Mouse (Mus musculus): ENCODE data around the gene Nfix.

Gene Nfix

DNA sequence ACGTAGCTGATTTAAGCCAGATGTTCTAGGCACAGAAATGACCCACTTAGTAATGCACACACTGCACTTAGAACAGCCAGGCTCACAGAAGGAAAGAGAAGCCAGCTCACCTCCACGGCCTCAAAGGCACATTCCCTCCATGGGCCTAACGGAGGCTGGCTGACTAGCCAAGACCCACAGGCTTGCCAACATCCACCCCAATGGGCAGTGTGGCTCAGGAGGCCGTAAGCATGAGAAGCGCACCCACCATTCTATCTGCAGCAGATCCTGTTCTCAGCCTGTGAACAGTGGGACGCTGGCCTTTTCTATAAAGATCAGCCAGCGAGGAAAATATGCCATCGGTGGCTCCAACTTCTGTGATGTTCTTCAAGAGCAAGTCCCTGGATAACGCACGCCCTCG is 83.4 kb downstream of the Nfix start:
- no peak for DNase-seq (ENCODE audit: low read depth, low spot score)

DNA sequence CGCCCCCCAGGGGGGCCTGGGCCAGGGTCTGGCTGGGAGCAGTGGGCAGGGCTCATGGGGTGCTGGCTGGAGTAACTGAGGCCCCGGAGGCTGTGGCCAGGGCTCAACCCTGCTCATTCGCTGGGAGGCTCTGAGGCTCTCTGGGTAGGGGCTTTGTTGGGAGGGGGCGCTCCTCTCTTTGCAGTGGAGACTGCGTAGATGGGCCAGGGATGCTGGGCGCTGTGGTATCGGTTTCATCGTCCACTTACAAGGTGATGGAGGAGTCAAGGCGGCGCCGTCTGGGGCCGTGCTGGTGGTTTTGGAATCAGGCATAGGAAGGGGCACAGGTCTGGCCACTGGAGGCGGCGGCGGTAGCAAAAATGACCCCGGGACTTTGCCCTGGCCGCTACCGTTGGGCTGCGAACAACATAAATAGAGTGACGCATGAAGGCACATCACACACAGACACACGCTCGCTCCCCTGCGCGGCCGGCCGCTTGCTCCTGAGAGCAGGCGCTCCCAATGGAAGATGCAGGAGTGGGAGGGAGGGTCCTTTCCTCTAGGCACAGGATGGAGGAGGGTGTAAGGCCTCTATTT is 84.2 kb downstream of the Nfix start:
- no peak for DNase-seq (ENCODE audit: low read depth, low spot score)

DNA sequence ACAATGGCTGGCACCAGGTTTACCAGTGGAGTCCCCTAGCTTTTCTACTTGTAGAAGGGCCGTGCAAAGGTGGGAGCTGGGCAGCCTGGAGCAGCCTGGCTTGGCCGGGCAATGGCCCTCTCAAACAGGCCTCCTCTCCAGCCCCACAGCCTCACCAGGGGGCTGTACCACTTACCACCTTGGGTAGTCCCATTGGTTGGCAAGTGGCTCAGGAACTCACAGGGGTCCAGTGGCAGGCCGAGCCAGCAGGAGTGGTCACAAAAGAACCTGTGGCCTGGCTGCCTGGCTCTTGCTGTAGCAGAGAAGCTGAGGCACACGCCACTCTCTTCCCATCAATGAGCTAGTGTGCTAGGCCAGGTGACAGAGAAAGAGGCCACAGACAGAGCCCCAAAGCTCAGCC is 86.0 kb downstream of the Nfix start:
- DNase-seq (ENCODE audit: low read depth, low spot score) = no peak

DNA sequence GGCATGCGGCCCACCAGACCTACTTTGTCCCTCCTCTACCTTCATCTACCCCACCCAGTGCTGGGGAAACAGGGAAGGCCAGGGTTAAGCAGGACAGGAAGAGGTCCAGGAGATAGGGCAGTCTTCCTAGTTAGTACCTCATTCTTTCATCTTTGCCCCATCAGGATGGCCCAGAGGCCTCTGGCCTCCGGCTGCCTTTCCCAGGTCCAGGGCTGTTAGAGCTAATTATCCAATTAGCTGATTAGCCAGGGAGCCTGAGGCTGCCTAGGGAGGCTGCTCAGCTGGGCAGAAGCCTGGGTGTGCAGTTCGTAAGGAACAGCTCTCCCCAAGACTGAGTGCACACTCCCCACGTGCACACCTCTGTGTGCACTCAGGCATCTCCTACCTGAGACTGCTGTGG is 86.8 kb downstream of the Nfix start:
- no peak for DNase-seq (ENCODE audit: low read depth, low spot score)

DNA sequence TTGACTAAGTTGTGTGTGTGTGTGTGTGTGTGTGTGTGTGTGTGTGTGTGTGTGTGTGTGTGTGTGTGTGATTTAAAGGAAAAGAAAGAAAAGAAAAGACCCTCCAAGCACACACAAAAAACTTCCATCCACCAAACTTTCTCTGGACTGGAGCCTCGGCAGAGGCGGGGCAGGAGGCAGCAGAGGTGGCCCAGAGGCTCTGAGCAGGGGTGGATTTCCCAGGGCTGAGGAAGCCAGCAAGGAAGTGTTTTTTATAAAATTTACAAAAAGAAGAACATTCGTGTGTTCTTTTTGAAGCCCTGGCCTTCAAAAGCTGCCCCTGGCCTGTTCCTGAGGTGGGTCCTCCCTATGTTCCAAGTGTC is 87.4 kb downstream of the Nfix start:
- no peak for DNase-seq (ENCODE audit: low read depth, low spot score)

DNA sequence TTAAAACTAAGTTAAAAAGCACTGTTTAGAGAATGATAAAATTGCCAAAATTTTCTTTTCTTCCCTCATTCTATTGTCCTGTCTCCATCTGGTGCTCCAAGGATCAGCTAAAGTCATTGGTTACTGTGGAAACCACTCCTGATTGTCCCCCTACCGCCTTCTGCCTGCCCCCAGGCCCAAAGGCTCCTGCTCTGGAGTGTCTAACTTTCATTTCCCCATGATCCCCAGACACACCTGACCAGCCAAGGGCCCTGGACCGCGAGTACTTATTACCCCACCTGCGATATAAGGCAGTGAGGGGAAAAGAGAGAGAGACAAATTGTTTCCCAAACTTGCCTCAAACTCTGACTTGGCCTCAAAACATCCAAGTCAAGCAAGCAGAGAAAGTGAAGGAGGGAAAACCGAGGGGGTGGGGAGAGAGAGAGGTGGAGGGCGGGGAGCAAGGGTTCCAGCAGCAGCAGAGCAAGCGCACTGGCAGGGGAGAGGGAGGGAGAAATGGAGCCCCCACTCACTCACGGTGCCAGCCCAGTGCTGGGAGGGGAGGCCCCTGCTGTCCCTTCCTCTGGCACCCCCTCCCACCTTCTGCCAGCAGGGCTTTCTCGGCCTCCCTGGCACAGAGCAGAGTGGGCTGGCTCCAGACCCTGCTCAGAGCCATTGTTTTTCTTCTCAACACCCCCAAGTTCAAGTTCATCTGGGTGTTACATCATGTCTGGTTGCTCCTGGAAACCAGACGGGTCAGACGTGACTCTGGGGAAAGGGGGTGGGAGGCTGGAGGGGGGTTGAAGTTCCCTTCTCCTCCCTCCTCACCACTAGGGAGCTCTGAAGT is 88.0 kb downstream of the Nfix start:
- DNase-seq (ENCODE audit: low read depth, low spot score) = peak; percentile 91

DNA sequence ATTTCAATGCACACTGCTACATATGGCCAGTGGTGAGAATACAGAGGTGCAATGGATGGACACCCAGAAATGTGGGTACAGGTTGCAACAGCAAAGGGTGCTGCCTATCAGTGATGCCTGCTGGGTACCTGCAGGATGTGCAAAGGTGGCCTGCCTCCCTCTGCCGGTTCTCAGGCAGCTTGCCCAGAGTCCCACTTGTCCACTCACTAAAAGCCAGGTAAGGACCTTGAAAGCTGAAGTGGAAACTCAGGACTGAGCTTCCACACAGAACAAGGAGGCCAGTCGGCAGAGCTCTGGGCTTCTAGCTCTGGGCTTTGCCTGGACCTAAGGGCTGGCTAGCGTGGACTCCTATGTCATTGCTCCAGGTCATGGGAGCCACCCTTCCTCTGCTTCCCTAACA is 88.8 kb downstream of the Nfix start:
- DNase-seq (ENCODE audit: low read depth, low spot score) = no peak

DNA sequence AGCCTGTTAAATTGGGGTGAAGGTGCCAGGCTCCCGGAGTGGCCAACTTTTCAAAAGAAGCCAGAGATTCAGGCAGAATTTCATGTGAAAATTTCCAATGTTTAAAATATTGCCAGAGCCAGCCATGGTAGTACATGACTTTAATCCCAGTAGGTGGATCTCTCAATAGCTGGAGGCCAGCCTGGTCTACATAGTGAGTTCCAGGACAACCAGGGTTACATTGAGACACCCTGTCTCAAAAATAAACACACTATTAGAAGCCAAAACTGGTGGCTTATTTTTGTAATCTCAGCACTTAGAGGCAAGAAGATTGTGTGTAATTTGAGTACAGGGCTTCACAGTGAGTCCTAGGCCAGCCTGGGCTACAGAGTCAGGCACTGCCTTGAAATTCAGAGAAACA is 90.2 kb downstream of the Nfix start:
- no peak for DNase-seq (ENCODE audit: low read depth, low spot score)

DNA sequence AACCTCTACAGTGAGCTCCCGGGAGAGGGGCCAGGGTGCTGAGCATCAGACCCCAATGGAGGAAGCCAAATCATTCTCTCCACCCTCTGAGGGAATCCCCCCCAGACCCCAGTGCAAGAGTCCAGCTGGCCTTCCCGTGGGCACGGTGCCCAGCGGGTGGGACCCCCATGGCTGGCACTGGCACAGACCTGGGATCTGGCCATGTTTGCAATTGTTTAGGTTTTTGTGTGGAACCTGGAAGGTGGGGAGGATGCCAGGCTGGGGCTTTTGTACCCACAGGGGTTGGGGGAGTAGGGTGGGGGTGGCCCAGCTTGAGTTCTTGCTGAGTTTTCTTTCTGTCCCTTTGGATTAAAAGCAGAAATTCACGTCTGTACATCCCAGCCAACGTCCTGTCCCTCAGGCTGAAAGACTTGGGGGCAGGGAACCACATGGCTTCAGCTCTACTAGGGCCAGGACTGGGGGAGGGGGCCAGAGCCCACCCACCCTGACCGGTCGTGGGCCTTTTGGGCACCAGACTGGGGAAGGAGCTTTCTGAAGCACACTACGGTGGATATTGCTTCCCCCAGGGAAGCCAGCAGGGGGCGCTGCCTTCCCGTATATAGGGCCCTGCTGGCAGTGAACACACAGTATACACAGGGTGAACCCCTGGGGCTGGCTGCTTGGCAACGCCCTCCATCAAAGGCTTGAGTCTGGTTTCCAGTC is 91.2 kb downstream of the Nfix start:
- peak; percentile 94 for DNase-seq (ENCODE audit: low read depth, low spot score)

DNA sequence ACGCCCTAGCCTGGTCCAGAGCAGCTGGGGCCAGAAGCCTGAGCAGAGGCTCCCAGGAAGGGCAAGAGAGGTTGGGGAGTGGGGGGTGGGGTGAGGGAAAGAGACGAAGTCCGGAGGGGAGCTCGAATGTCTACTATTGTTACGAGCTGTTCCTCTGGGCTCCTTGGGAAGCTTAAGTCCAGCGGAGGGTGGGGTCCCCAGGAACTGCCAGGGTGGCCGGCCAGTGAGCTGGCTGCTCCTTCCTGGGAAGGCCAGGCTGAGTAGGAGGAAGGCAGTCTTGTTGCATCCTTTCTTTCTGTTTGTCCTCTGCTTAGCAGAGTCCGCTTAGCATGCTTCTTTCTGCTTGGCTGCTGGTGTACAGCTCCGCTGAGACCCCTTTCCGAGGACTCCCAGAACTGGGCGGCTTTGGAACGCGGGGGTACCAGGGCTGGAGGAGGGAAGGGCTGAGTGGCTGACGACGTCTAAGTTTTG is 92.0 kb downstream of the Nfix start:
- DNase-seq (ENCODE audit: low read depth, low spot score) = no peak

DNA sequence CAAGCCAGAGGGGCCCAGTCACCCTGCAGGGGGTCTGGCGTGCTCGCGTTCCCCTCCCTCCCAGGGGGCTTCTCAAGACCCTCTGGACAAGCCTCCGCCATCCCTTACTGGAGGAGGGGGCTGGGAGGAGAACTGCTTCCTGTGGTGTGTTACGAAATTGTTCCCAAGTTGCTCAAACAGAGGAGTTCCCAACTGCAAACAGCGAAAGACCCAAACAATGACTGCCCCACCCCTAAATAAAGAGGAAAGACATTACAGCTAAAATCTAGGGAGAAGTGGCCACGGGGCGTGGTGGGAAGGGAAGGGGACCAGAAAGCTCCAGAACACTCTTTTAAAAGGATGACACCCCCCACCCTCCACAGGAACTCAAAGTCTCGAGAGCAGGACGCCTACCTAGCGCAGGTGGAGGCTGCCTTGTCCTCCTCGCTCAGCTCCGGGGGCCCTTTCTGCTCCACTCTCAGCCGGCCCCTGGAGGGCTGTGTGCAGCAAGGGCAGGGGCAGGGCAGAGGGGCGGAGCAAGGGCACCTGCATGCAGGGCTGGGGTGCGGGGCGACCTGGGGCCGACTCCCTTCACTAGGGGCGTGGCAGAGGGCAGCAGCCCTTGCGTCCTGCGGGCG is 92.8 kb downstream of the Nfix start:
- DNase-seq (ENCODE audit: low read depth, low spot score) = no peak

DNA sequence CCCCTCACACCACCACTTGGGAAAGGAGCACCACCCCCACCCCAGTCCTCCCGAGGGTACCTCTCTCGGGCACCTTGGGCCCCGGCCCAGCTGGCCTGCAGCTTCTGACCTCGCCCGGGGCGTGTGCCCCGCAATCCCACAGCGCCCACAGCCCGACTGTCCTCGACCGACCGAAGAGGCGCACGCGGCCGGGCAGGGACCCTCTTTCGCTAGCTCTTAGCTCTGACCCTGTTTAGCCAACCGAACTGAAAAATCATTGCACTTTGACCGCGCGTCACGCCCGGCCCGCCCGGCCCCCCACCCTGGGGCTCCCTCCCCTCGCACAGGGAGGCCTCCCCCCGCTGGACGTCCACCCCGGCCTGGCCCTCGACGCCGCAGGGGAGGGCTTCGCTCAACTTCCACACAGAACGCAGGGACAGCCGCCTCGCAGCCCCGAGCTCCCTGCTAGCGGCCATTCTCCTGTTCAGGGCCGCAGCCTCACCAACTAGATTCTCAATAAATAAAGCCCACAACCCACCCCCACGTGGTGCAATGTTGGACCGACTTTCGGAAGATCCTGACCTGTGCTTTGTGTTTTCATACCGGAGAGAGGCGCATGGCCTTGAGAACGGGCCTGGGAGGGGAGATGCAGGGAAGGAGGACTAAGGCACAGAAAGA is 93.4 kb downstream of the Nfix start:
- no peak for DNase-seq (ENCODE audit: low read depth, low spot score)

DNA sequence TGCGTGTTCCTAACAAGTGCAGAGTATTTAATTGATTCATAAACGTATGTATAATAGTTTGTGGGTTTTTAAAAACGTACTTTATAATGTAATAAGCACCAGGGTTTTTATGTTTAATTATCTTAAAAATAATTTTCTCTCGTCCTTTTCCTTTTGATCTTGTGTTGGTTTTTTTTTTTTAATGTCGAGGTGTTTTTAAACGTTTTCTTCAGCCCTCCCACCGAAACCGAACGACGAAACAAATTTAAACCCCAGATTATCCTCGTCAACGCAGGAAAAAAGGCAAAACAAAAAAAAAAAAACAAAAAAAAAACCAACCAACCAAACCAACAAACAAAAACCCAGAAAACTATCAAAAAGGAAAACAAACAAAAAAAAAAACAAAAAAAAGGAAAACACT is 94.2 kb downstream of the Nfix start:
- no peak for DNase-seq (ENCODE audit: low read depth, low spot score)

DNA sequence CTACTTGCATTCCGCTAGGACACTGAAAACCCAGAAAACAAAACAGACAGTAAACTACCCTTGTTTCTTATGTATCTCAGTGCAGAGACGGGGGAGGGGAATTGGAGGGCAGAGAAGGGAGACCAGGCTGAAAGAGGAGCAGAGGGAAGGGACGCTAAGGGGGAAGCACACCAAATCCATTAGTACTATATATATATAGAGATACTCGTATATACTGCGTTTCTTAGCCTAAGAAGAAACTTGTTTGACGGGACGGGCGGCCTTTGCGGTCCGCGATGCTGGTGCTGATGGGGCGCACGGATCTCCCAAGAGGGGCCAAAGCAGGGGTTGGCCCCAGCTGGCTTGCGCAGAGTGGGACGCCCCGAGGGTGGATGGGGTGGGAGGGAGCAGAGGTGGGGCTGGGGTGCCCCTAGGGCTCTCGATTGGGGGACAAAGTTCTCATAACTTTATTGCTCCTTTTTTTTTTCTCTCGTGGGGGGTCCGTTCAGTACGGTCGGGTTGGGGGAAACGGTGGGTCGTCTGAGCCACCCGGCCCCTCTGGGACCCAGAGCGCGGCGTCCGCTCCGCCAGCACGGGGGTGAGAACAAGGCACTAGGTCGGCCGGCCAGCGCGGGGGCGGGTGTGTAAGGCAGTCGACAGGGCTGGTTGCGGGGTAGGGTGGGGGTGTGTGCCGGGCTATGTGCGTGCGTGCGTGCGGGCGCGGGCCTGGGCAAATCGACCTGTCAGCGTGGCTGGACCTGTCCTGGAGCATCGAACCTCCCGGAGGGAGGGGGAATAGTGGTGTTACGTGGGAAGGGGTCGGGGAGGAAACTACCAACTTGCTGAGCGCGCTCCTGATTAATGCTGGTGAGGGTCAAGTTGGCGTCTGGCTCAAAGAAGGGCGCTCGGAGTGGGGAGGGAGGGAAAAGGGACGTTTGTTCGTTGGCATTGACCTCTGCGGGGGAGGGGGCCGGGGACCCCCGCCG is 95.0 kb downstream of the Nfix start:
- DNase-seq (ENCODE audit: low read depth, low spot score) = no peak

DNA sequence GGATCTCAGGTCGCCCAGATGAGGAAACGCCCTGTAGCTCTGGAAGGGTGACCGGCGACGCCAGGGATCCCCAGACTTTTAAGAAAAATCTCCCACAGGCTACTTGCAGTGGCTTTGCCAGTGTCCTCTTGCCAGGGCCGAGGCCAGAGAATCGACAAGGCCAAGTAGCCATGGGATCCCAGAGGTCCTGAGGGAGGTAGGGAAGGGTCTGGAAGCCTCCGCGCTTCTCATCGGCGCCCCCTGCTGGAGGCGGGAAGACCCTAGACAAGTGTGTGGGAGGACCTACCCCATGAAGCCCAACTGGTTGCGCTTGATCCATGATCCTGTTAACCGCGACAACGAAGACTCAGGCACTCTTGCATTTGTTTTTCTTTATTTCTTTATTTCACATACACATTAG is 95.8 kb downstream of the Nfix start:
- DNase-seq (ENCODE audit: low read depth, low spot score) = peak; percentile 88

DNA sequence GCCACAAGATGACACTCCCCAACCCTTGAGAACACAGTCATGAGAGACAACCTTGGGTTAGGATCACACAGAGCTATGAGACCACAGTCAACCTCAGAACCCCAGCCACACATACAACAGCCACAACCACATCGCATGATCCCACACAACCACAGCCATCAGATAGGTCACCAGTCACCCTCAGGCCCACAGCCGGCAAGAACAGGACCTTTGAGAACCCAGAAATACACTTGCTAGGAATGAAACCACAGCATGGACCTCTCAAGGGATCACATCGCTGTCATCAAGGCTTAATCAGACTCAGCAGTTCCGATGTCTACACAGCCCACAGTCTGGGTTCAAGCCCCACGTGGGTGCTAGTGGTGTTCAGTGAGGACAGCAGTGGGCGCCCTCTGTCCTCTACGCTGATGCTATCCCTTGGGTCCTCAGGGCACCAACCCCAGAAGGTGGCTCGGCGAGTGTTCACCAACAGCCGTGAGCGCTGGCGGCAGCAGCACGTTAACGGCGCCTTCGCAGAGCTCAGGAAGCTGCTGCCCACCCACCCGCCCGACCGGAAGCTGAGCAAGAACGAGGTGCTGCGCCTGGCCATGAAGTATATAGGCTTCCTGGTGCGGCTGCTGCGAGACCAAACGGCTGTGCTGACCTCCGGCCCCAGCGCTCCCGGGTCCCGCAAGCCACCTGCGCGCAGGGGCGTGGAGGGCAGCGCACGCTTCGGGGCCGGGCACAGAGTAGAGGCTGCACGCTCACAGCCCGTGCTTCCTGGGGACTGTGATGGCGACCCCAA is 96.5 kb downstream of the Nfix start:
- DNase-seq (ENCODE audit: low read depth, low spot score) = no peak

DNA sequence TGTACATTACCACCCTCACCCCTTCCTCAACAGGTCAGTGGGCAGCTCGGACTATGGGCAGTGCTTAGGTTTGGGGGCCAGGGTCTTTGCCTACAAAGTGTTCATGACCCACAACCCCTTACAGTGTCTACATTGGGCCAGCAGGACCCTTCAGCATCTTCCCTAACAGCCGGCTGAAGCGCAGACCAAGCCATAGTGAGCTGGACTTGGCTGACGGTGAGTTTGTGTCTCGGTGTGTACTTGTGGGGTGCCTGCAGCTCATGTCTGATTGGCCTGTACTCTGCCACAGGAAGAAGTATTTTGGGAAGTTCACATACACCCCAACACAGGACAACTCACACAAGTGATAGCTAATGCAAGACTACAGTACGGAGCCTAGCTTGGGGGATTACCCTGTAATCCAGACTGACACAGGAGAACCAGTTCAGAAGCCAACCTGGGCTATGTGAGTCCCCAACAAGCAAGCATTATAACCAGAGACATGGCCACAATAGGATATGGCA is 97.1 kb downstream of the Nfix start:
- DNase-seq (ENCODE audit: low read depth, low spot score) = no peak

DNA sequence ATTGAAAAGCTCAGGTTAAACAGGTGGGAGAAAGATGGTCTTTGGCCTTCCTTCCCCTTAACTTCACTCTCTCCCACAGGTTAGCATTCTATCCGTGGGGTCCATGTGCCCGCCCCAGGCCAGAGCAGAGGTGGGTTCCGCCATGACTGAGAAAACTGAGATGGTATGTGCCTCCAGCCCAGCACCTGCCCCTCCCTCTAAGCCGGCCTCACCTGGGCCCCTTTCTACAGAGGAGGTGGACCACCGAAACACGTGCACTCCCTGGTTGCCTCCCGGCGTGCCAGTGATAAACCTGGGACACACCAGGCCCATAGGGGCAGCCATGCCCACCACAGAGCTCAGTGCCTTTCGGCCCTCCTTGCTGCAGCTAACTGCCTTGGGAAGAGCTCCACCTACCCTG is 97.6 kb downstream of the Nfix start:
- no peak for DNase-seq (ENCODE audit: low read depth, low spot score)
